Mouse (Mus musculus) cortical plate, adult 2 months (tissue): ENCODE measurements around the gene Lpin2.

Source experiments
- CTCF ChIP-seq: fragments of 200-500 bp; IDR thresholded peaks from 2 replicates; pipeline ENCODE4 v1.5.1; 2011; ENCODE audit warnings: mild to moderate bottlenecking, control low read depth, low read length; ENCODE audit not compliant: insufficient read depth; ENCODE audit errors: extremely low read depth
- POLR2A ChIP-seq: fragments of 200-500 bp; IDR thresholded peaks from 2 replicates; pipeline ENCODE4 v1.6.1; 2011; ENCODE audit warnings: mild to moderate bottlenecking, low read length, control low read depth; ENCODE audit not compliant: insufficient read depth; ENCODE audit errors: extremely low read depth

- TF ChIP-seq CTCF = no peak
- no peak for TF ChIP-seq POLR2A
These were observed 12.7 kb upstream of the Lpin2 start for GRCm38 (mm10) chr17:71169639-71170038.
